Mouse (Mus musculus) CH12.LX (cell line): ENCODE results near the gene Tcl1b5.

Source experiments
- CTCF ChIP-seq, 2 experiments: IDR thresholded peaks in 1 of 2; conservative IDR thresholded peaks in 1 of 2; 2 replicates each; pipeline ENCODE4 v1.5.1; 2011 to 2012; ENCODE audit warnings: low read depth in 2 of 2, low read length in 2 of 2, improper control_type of control experiment in 1 of 2, inconsistent platforms in 1 of 2, mild to moderate bottlenecking in 1 of 2, moderate library complexity in 1 of 2
- E2F4 ChIP-seq: IDR thresholded peaks from 2 replicates; pipeline ENCODE4 v1.6.1; 2011; ENCODE audit warnings: low read depth, low read length, improper control_type of control experiment; ENCODE audit not compliant: insufficient replicate concordance
- ELF1 ChIP-seq: IDR thresholded peaks from 2 replicates; pipeline ENCODE4 v1.6.1; 2014; ENCODE audit warnings: low read depth, mild to moderate bottlenecking, inconsistent platforms, low read length, improper control_type of control experiment
- EP300 ChIP-seq: IDR thresholded peaks from 2 replicates; pipeline ENCODE4 v1.6.1; 2011; ENCODE audit warnings: low read length, improper control_type of control experiment
- MAX ChIP-seq: IDR thresholded peaks from 2 replicates; pipeline ENCODE4 v1.6.1; 2011; ENCODE audit warnings: low read length, improper control_type of control experiment
- POLR2A ChIP-seq: IDR thresholded peaks from 2 replicates; pipeline ENCODE4 v1.6.1; 2011; ENCODE audit warnings: low read depth, mild to moderate bottlenecking, improper control_type of control experiment, low read length
- POLR2AphosphoS2 ChIP-seq: IDR thresholded peaks from 2 replicates; pipeline ENCODE4 v1.6.1; 2011; ENCODE audit warnings: low read depth, low read length, improper control_type of control experiment
- ZMIZ1 ChIP-seq: IDR thresholded peaks from 2 replicates; pipeline ENCODE4 v1.6.1; 2012; ENCODE audit warnings: low read depth, mild to moderate bottlenecking, inconsistent platforms, low read length, improper control_type of control experiment

- TF ChIP-seq CTCF (conservative IDR thresholded peaks at IDR 0.05 in 1 of 2, IDR thresholded peaks at IDR 0.05 in 1 of 2; ENCODE audit: low read depth in 2 of 2, low read length in 2 of 2), result no peak
- TF ChIP-seq ELF1, result no peak
- no peak for TF ChIP-seq E2F4
- TF ChIP-seq MAX, result no peak
- no peak for TF ChIP-seq POLR2A
- no peak for TF ChIP-seq ZMIZ1
- TF ChIP-seq POLR2AphosphoS2, result no peak
- no peak for TF ChIP-seq EP300
These were observed 41.1 kb downstream of the Tcl1b5 start for GRCm38 (mm10) chr12:105217101-105217760.
